Mouse (Mus musculus): Measurements from ENCODE around the gene Numa1. TPM values are rescaled to one million over a fixed set of nuclear protein-coding genes. Genes with fewer than 3 reads are reported as not detected.

Numa1 gene
- polyA plus RNA-seq, 1 experiment = 71.8 TPM

GRCm38 (mm10) chr7:101900331-101901097, 33.4 kb upstream of the Numa1 start:
- TF ChIP-seq CTCF (conservative IDR thresholded peaks at IDR 0.05; ENCODE audit: insufficient read depth, insufficient read length, low read depth, low read length) (no peak), POLR2A (IDR thresholded peaks at IDR 0.05; ENCODE audit: low read depth, low read length) (no peak)
- WGBS = 85% methylated on average over 16 of the region's 16 CpGs
- H3K4me3 ChIP-seq (ENCODE audit: insufficient read depth, low read depth, low read length) = no peak overlapping the region
- H3K27ac ChIP-seq (ENCODE audit: insufficient read depth, low read depth, low read length) = no peak overlapping the region
- H3K36me3 ChIP-seq (ENCODE audit: control insufficient read depth, insufficient read depth, low read length) = no peaks in the 10 kb centered on the region
- no peak for DNase-seq
- peaks cover 5% of the 10 kb centered on the region; the same call in 1 of the 2 replicates for H3K4me1 ChIP-seq (ENCODE audit: control insufficient read depth, insufficient read depth, low read length)
- no peaks in the 10 kb centered on the region for H3K27me3 ChIP-seq (replicated peaks; ENCODE audit: control insufficient read depth, insufficient read depth, low read length)

- Histone ChIP-seq H3K4me3 (ENCODE audit: insufficient read depth, low read depth, low read length) (no peak overlapping the region), H3K27ac (ENCODE audit: insufficient read depth, low read depth, low read length) (no peak overlapping the region), H3K36me3 (ENCODE audit: control insufficient read depth, insufficient read depth, low read length) (no peaks in the 10 kb centered on the region), H3K27me3 (replicated peaks; ENCODE audit: control insufficient read depth, insufficient read depth, low read length) (no peaks in the 10 kb centered on the region), H3K4me1 (ENCODE audit: control insufficient read depth, insufficient read depth, low read length) (peaks cover 10% of the 10 kb centered on the region)
- TF ChIP-seq POLR2A (IDR thresholded peaks at IDR 0.05; ENCODE audit: low read depth, low read length) = no peak
- no peak for TF ChIP-seq CTCF (conservative IDR thresholded peaks at IDR 0.05; ENCODE audit: insufficient read depth, insufficient read length, low read depth, low read length)
- 95% methylated on average over 10 of the region's 10 CpGs for WGBS
- no peak for DNase-seq
Measured at GRCm38 (mm10) chr7:101901969-101902368, 31.9 kb upstream of the Numa1 start.

GRCm38 (mm10) chr7:101902846-101903245, 31.1 kb upstream of the Numa1 start:
- Histone ChIP-seq H3K27me3 (replicated peaks; ENCODE audit: control insufficient read depth, insufficient read depth, low read length) (no peaks in the 10 kb centered on the region), H3K4me1 (ENCODE audit: control insufficient read depth, insufficient read depth, low read length) (peaks cover 10% of the 10 kb centered on the region), H3K27ac (ENCODE audit: insufficient read depth, low read depth, low read length) (no peak overlapping the region), H3K36me3 (ENCODE audit: control insufficient read depth, insufficient read depth, low read length) (no peaks in the 10 kb centered on the region), H3K4me3 (ENCODE audit: insufficient read depth, low read depth, low read length) (no peak overlapping the region)
- DNase-seq = no peak
- TF ChIP-seq CTCF (conservative IDR thresholded peaks at IDR 0.05; ENCODE audit: insufficient read depth, insufficient read length, low read depth, low read length) (no peak), POLR2A (IDR thresholded peaks at IDR 0.05; ENCODE audit: low read depth, low read length) (no peak)

GRCm38 (mm10) chr7:101905561-101906286, 28.2 kb upstream of the Numa1 start, which contains the start of gene Lamtor1:
Gene Lamtor1 (plus strand): TSS chr7:101905904.
- WGBS = under 1% methylated on average over 61 of the region's 61 CpGs
- H3K27ac ChIP-seq (ENCODE audit: insufficient read depth, low read depth, low read length) = peak within 1 kb of the TSS; percentile 94

GRCm38 (mm10) chr7:101906287-101906681, 27.6 kb upstream of the Numa1 start, which contains the start of gene Tomt:
Gene Tomt (minus strand): TSS chr7:101906359.
- DNase-seq = no peak
- Histone ChIP-seq H3K27ac (ENCODE audit: insufficient read depth, low read depth, low read length) (peak within 1 kb of the TSS; percentile 94), H3K27me3 (replicated peaks; ENCODE audit: control insufficient read depth, insufficient read depth, low read length) (no peaks in the 10 kb centered on the region), H3K4me1 (ENCODE audit: control insufficient read depth, insufficient read depth, low read length) (peaks cover 17% of the 10 kb centered on the region), H3K4me3 (ENCODE audit: insufficient read depth, low read depth, low read length) (peak within 1 kb of the TSS; percentile 62), H3K36me3 (ENCODE audit: control insufficient read depth, insufficient read depth, low read length) (0 out of 2 replicates have a peak, but pooled peaks cover 2% of the 10 kb centered on the region)
- no peak for TF ChIP-seq POLR2A (IDR thresholded peaks at IDR 0.05; ENCODE audit: low read depth, low read length)
- TF ChIP-seq CTCF (conservative IDR thresholded peaks at IDR 0.05; ENCODE audit: insufficient read depth, insufficient read length, low read depth, low read length) = no peak
- 3% methylated on average over 11 of the region's 11 CpGs for WGBS

More at GRCm38 (mm10) chr7:101905561-101906286, 28.2 kb upstream of the Numa1 start, which contains the start of gene Lamtor1:
- Histone ChIP-seq H3K27me3 (replicated peaks; ENCODE audit: control insufficient read depth, insufficient read depth, low read length) (no peaks in the 10 kb centered on the region), H3K36me3 (ENCODE audit: control insufficient read depth, insufficient read depth, low read length) (no peaks in the 10 kb centered on the region), H3K4me3 (ENCODE audit: insufficient read depth, low read depth, low read length) (peak within 1 kb of the TSS; percentile 62), H3K4me1 (ENCODE audit: control insufficient read depth, insufficient read depth, low read length) (peaks cover 17% of the 10 kb centered on the region)
- TF ChIP-seq CTCF (conservative IDR thresholded peaks at IDR 0.05; ENCODE audit: insufficient read depth, insufficient read length, low read depth, low read length) (no peak), POLR2A (IDR thresholded peaks at IDR 0.05; ENCODE audit: low read depth, low read length) (peak; percentile 88)
- peak; percentile 100 for DNase-seq

GRCm38 (mm10) chr7:101906696-101907095, 27.2 kb upstream of the Numa1 start:
- H3K4me3 ChIP-seq (ENCODE audit: insufficient read depth, low read depth, low read length) = peak overlapping the region; percentile 62
- DNase-seq = peak; percentile 24
- WGBS = 19% methylated on average over 8 of the region's 8 CpGs

GRCm38 (mm10) chr7:101908367-101908766, 25.5 kb upstream of the Numa1 start:
- H3K36me3 ChIP-seq (ENCODE audit: control insufficient read depth, insufficient read depth, low read length) = peaks cover 4% of the 10 kb centered on the region; the same call in 1 of the 2 replicates
- H3K27ac ChIP-seq (ENCODE audit: insufficient read depth, low read depth, low read length) = peak overlapping the region; percentile 11; the same call in 1 of the 2 replicates
- H3K27me3 ChIP-seq (replicated peaks; ENCODE audit: control insufficient read depth, insufficient read depth, low read length) = no peaks in the 10 kb centered on the region
- peak; percentile 54 for DNase-seq
- 39% methylated on average over 4 of the region's 4 CpGs for WGBS
- TF ChIP-seq CTCF (conservative IDR thresholded peaks at IDR 0.05; ENCODE audit: insufficient read depth, insufficient read length, low read depth, low read length) = no peak
- TF ChIP-seq POLR2A (IDR thresholded peaks at IDR 0.05; ENCODE audit: low read depth, low read length) = no peak
- peaks cover 17% of the 10 kb centered on the region for H3K4me1 ChIP-seq (ENCODE audit: control insufficient read depth, insufficient read depth, low read length)
- H3K4me3 ChIP-seq (ENCODE audit: insufficient read depth, low read depth, low read length) = no peak overlapping the region

More at GRCm38 (mm10) chr7:101906696-101907095, 27.2 kb upstream of the Numa1 start:
- Histone ChIP-seq H3K27me3 (replicated peaks; ENCODE audit: control insufficient read depth, insufficient read depth, low read length) (no peaks in the 10 kb centered on the region), H3K27ac (ENCODE audit: insufficient read depth, low read depth, low read length) (no peak overlapping the region), H3K36me3 (ENCODE audit: control insufficient read depth, insufficient read depth, low read length) (0 out of 2 replicates have a peak, but pooled peaks cover 2% of the 10 kb centered on the region), H3K4me1 (ENCODE audit: control insufficient read depth, insufficient read depth, low read length) (peaks cover 17% of the 10 kb centered on the region)
- TF ChIP-seq CTCF (conservative IDR thresholded peaks at IDR 0.05; ENCODE audit: insufficient read depth, insufficient read length, low read depth, low read length) (no peak), POLR2A (IDR thresholded peaks at IDR 0.05; ENCODE audit: low read depth, low read length) (no peak)
